Mouse (Mus musculus) right cerebral cortex, adult 18-20 months (tissue): ENCODE results near the gene Lrrc66.
"Not testable (repeated sequence)": the region's sequence is repeated elsewhere in the genome, so short reads cannot be mapped to it uniquely, and the experiment has no call there.

ENCODE experiments used
- DNase-seq: peaks from one replicate; pipeline ENCODE4 v3.0.0; 2022; ENCODE audit warnings: mixed read lengths

Gene Lrrc66

GRCm38 (mm10) chr5:73611071-73611470 lies 21.3 kb downstream of the Lrrc66 start:
- no peak for DNase-seq

GRCm38 (mm10) chr5:73604964-73605363 lies 27.4 kb downstream of the Lrrc66 start:
- DNase-seq, result no peak

- no peak for DNase-seq
Observed at GRCm38 (mm10) chr5:73604542-73604941, 27.8 kb downstream of the Lrrc66 start.

GRCm38 (mm10) chr5:73602865-73603264 lies 29.5 kb downstream of the Lrrc66 start:
- no peak for DNase-seq

GRCm38 (mm10) chr5:73601361-73601763 lies 31.0 kb downstream of the Lrrc66 start:
- no peak for DNase-seq

- no peak for DNase-seq
Observed at GRCm38 (mm10) chr5:73599991-73600390, 32.3 kb downstream of the Lrrc66 start.

- no peak for DNase-seq
Observed at GRCm38 (mm10) chr5:73598943-73599695, 33.2 kb downstream of the Lrrc66 start.

- no peak for DNase-seq
Observed at GRCm38 (mm10) chr5:73587119-73587518, 45.2 kb downstream of the Lrrc66 start.

GRCm38 (mm10) chr5:73586597-73586996 lies 45.7 kb downstream of the Lrrc66 start:
- DNase-seq, result no peak

- no peak for DNase-seq
Observed at GRCm38 (mm10) chr5:73585212-73586115, 46.9 kb downstream of the Lrrc66 start.

GRCm38 (mm10) chr5:73584011-73584410 lies 48.3 kb downstream of the Lrrc66 start:
- DNase-seq, result not testable (repeated sequence)

GRCm38 (mm10) chr5:73578131-73578530 lies 54.2 kb downstream of the Lrrc66 start:
- peak; percentile 51 for DNase-seq

- peak; percentile 57 for DNase-seq
Observed at GRCm38 (mm10) chr5:73576708-73577107, 55.6 kb downstream of the Lrrc66 start.

- DNase-seq, result no peak
Observed at GRCm38 (mm10) chr5:73574616-73575015, 57.7 kb downstream of the Lrrc66 start.

GRCm38 (mm10) chr5:73573789-73574188 lies 58.5 kb downstream of the Lrrc66 start:
- DNase-seq, result no peak

GRCm38 (mm10) chr5:73572846-73573245 lies 59.5 kb downstream of the Lrrc66 start:
- no peak for DNase-seq

GRCm38 (mm10) chr5:73571395-73572156 lies 60.8 kb downstream of the Lrrc66 start:
- no peak for DNase-seq

GRCm38 (mm10) chr5:73569181-73569580 lies 63.1 kb downstream of the Lrrc66 start:
- DNase-seq, result no peak

- DNase-seq, result no peak
Observed at GRCm38 (mm10) chr5:73566892-73567291, 65.4 kb downstream of the Lrrc66 start.

- no peak for DNase-seq
Observed at GRCm38 (mm10) chr5:73566119-73566518, 66.2 kb downstream of the Lrrc66 start.

- no peak for DNase-seq
Observed at GRCm38 (mm10) chr5:73564038-73564437, 68.3 kb downstream of the Lrrc66 start.

GRCm38 (mm10) chr5:73558756-73559155 lies 73.6 kb downstream of the Lrrc66 start:
- DNase-seq, result no peak
